ENCODE assay signal across 9 mouse cellular contexts in the genomic region with DNA sequence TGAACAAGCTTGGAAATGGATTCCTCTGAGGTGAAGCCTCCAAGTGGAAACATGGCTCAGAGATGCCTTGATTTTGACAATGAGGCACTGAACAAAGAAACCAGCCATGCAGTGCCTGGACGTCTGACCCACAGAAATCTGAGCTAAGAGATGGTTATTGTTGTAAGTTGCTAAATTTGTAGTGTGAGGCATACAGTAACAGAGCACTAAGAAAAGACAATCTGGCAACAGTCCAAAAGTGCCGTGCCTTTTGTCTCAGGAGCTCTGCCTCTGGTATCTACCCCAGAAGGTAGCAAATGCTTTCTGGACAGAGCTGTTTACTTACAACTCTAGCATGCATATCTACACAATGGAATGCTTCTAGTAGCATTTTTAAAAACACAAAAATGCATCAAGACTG. TPM values are rescaled to one million over a fixed set of nuclear protein-coding genes. Genes with fewer than 3 reads are reported as not detected.
DNase-seq lines count a peak whose midpoint lies in the region; ATAC-seq lines count a peak whose summit lies in the region.
"Had no signal": no experiment of that assay in that cellular context is flagged by ENCODE, and none has a peak within 500 bp of the region (broad histone marks: within the 10 kb centered on the region; RNA-seq: fewer than 3 reads in every experiment).

No protein-coding gene starts in this region.

- peaks cover 8% of the 10 kb centered on the region; the same call in 1 of the 2 replicates for H3K4me1 ChIP-seq in hindbrain, embryonic 14.5 days (replicated peaks; ENCODE audit: control insufficient read depth, insufficient read depth, low read length)
- H3K4me1 ChIP-seq in hindbrain, embryonic 16.5 days (ENCODE audit: control insufficient read depth, insufficient read depth, low read depth, low read length), result no peaks in the 10 kb centered on the region
- H3K4me1 ChIP-seq in midbrain, embryonic 14.5 days (ENCODE audit: control insufficient read depth, insufficient read depth, low read length), result 0 out of 2 replicates have a peak, but pooled peaks cover 4% of the 10 kb centered on the region
- peaks cover 9% of the 10 kb centered on the region for H3K4me1 ChIP-seq in midbrain, embryonic 13.5 days (replicated peaks)
- H3K4me1 ChIP-seq in heart, embryonic 13.5 days, result peaks cover 48% of the 10 kb centered on the region
- H3K4me1 ChIP-seq: neural tube, embryonic 12.5 days had no signal

- no peaks in the 10 kb centered on the region for H3K9me3 ChIP-seq in hindbrain, embryonic 14.5 days (ENCODE audit: control insufficient read depth, low read length)
- no peaks in the 10 kb centered on the region for H3K9me3 ChIP-seq in hindbrain, embryonic 16.5 days (ENCODE audit: control insufficient read depth, low read length)
- H3K9me3 ChIP-seq in midbrain, embryonic 14.5 days (ENCODE audit: control insufficient read depth, low read length), result no peaks in the 10 kb centered on the region
- no peaks in the 10 kb centered on the region for H3K9me3 ChIP-seq in midbrain, embryonic 13.5 days
- H3K9me3 ChIP-seq in heart, embryonic 13.5 days, result no peaks in the 10 kb centered on the region
- H3K9me3 ChIP-seq: neural tube, embryonic 12.5 days had no signal

- H3K27ac ChIP-seq in hindbrain, embryonic 14.5 days, result peak overlapping the region; percentile 26; the same call in 1 of the 2 replicates
- no peak overlapping the region for H3K27ac ChIP-seq in hindbrain, embryonic 16.5 days (ENCODE audit: low read depth, low read length)
- 0 out of 2 replicates have a peak overlapping the region, but pooled peaks have one; percentile 3 for H3K27ac ChIP-seq in midbrain, embryonic 14.5 days (replicated peaks; ENCODE audit: low read depth, low read length)
- no peak overlapping the region for H3K27ac ChIP-seq in midbrain, embryonic 13.5 days
- H3K27ac ChIP-seq in heart, embryonic 13.5 days (replicated peaks), result peak overlapping the region; percentile 79
- H3K27ac ChIP-seq: neural tube, embryonic 12.5 days had no signal

- peak; percentile 34 for DNase-seq in hindbrain, embryonic 14.5 days (ENCODE audit: low spot score)
- DNase-seq in midbrain, embryonic 14.5 days, result peak; percentile 41
- no peak for DNase-seq in cerebellum, adult 11-12 months
- no peak for DNase-seq in layer of hippocampus, adult 11-12 months (ENCODE audit: low spot score)
- DNase-seq in cerebellum, postnatal 14 days, result no peak

- no peak overlapping the region for H3K9ac ChIP-seq in hindbrain, embryonic 14.5 days
- H3K9ac ChIP-seq in hindbrain, embryonic 16.5 days (ENCODE audit: low read depth, low read length), result no peak overlapping the region
- no peak overlapping the region for H3K9ac ChIP-seq in midbrain, embryonic 14.5 days (replicated peaks; ENCODE audit: low read length)
- H3K9ac ChIP-seq in midbrain, embryonic 13.5 days (replicated peaks), result no peak overlapping the region
- no peak overlapping the region for H3K9ac ChIP-seq in heart, embryonic 13.5 days
- H3K9ac ChIP-seq: neural tube, embryonic 12.5 days had no signal

- no peaks in the 10 kb centered on the region for H3K27me3 ChIP-seq in hindbrain, embryonic 14.5 days (ENCODE audit: control insufficient read depth, insufficient read depth, low read length)
- no peaks in the 10 kb centered on the region for H3K27me3 ChIP-seq in hindbrain, embryonic 16.5 days (replicated peaks; ENCODE audit: control insufficient read depth, insufficient read depth, low read length)
- no peaks in the 10 kb centered on the region for H3K27me3 ChIP-seq in midbrain, embryonic 14.5 days (ENCODE audit: control insufficient read depth, insufficient read depth, low read length)
- no peaks in the 10 kb centered on the region for H3K27me3 ChIP-seq in midbrain, embryonic 13.5 days
- H3K27me3 ChIP-seq in heart, embryonic 13.5 days (replicated peaks), result no peaks in the 10 kb centered on the region
- H3K27me3 ChIP-seq: neural tube, embryonic 12.5 days had no signal

- 29% methylated on average over 2 of the region's 2 CpGs for WGBS in hindbrain, embryonic 14.5 days
- WGBS in hindbrain, embryonic 16.5 days, result 36% methylated on average over 2 of the region's 2 CpGs
- 21% methylated on average over 2 of the region's 2 CpGs for WGBS in midbrain, embryonic 14.5 days
- 34% methylated on average over 2 of the region's 2 CpGs for WGBS in midbrain, embryonic 13.5 days
- 5% methylated on average over 2 of the region's 2 CpGs for WGBS in heart, embryonic 13.5 days

- peaks cover 8% of the 10 kb centered on the region for H3K36me3 ChIP-seq in hindbrain, embryonic 14.5 days (replicated peaks; ENCODE audit: control insufficient read depth, insufficient read depth)
- H3K36me3 ChIP-seq in hindbrain, embryonic 16.5 days (ENCODE audit: control insufficient read depth, insufficient read depth, low read length), result peaks cover 3% of the 10 kb centered on the region; the same call in 1 of the 2 replicates
- H3K36me3 ChIP-seq in midbrain, embryonic 14.5 days (ENCODE audit: control insufficient read depth, insufficient read depth, low read length), result peaks cover 8% of the 10 kb centered on the region
- H3K36me3 ChIP-seq in midbrain, embryonic 13.5 days, result peaks cover 8% of the 10 kb centered on the region
- H3K36me3 ChIP-seq in heart, embryonic 13.5 days, result peaks cover 8% of the 10 kb centered on the region
- H3K36me3 ChIP-seq: neural tube, embryonic 12.5 days had no signal

- H3K4me3 ChIP-seq in hindbrain, embryonic 14.5 days (replicated peaks; ENCODE audit: low read length), result no peak overlapping the region
- H3K4me3 ChIP-seq in hindbrain, embryonic 16.5 days (ENCODE audit: low read length), result no peak overlapping the region
- H3K4me3 ChIP-seq in midbrain, embryonic 14.5 days (replicated peaks; ENCODE audit: low read depth, low read length), result no peak overlapping the region
- no peak overlapping the region for H3K4me3 ChIP-seq in midbrain, embryonic 13.5 days (replicated peaks)
- no peak overlapping the region for H3K4me3 ChIP-seq in heart, embryonic 13.5 days
- H3K4me3 ChIP-seq: neural tube, embryonic 12.5 days had no signal

- no peak for ATAC-seq in hindbrain, embryonic 14.5 days (ENCODE audit: low FRiP score)
- ATAC-seq in hindbrain, embryonic 16.5 days, result no peak
- no peak for ATAC-seq in midbrain, embryonic 14.5 days (ENCODE audit: low FRiP score, low TSS enrichment)
- ATAC-seq in midbrain, embryonic 13.5 days, result no peak
- ATAC-seq in heart, embryonic 13.5 days (ENCODE audit: extremely low read depth, insufficient number of reproducible peaks, low FRiP score, low TSS enrichment), result no peak

- H3K4me2 ChIP-seq in hindbrain, embryonic 14.5 days (replicated peaks), result no peak overlapping the region
- no peak overlapping the region for H3K4me2 ChIP-seq in hindbrain, embryonic 16.5 days (ENCODE audit: low read length)
- no peak overlapping the region for H3K4me2 ChIP-seq in midbrain, embryonic 14.5 days (ENCODE audit: low read length)
- no peak overlapping the region for H3K4me2 ChIP-seq in midbrain, embryonic 13.5 days (replicated peaks)
- peak overlapping the region; percentile 33; the same call in 1 of the 2 replicates for H3K4me2 ChIP-seq in heart, embryonic 13.5 days
- H3K4me2 ChIP-seq: neural tube, embryonic 12.5 days had no signal

RNA-seq across cellular contexts. Expression of gene Wdr59, which starts 13.3 kb away (rescaled TPM):
- polyA plus RNA-seq in hindbrain, embryonic 14.5 days (2014; fragmentation: Nextera tagmentation; extraction: Ambion mirVana), result 6.5 and 6.6 TPM in 2 replicates
- 7.6 and 9.3 TPM in 2 replicates for polyA plus RNA-seq in hindbrain, embryonic 16.5 days (2015; fragmentation: Nextera tagmentation; extraction: Ambion mirVana)
- 5.4 and 5.9 TPM in 2 replicates for polyA plus RNA-seq in midbrain, embryonic 14.5 days (2014; fragmentation: Nextera tagmentation; extraction: Ambion mirVana)
- polyA plus RNA-seq in midbrain, embryonic 13.5 days (2015; fragmentation: Nextera tagmentation; extraction: Ambion mirVana), result 6.7 TPM in 2 replicates
- polyA plus RNA-seq in heart, embryonic 13.5 days (2015; fragmentation: Nextera tagmentation; extraction: Ambion mirVana), result 3.6 and 4.3 TPM in 2 replicates

RNA-seq across cellular contexts. Expression of gene Znrf1, which starts 27.3 kb away (rescaled TPM):
- 108 and 116 TPM in 2 replicates for polyA plus RNA-seq in hindbrain, embryonic 14.5 days (2014; fragmentation: Nextera tagmentation; extraction: Ambion mirVana)
- 65.7 and 69.1 TPM in 2 replicates for polyA plus RNA-seq in hindbrain, embryonic 16.5 days (2015; fragmentation: Nextera tagmentation; extraction: Ambion mirVana)
- 99.2 and 108 TPM in 2 replicates for polyA plus RNA-seq in midbrain, embryonic 14.5 days (2014; fragmentation: Nextera tagmentation; extraction: Ambion mirVana)
- 62.4 and 80.7 TPM in 2 replicates for polyA plus RNA-seq in midbrain, embryonic 13.5 days (2015; fragmentation: Nextera tagmentation; extraction: Ambion mirVana)
- polyA plus RNA-seq in heart, embryonic 13.5 days (2015; fragmentation: Nextera tagmentation; extraction: Ambion mirVana), result 19.7 and 20.1 TPM in 2 replicates

Comparison
In these comparisons a context has a peak if more than half of its experiments do, and no peak if none do; other contexts are left out.
1. H3K27ac ChIP-seq: peak in hindbrain, embryonic 14.5 days (single experiment), midbrain, embryonic 14.5 days (single experiment) and heart, embryonic 13.5 days (single experiment); none in hindbrain, embryonic 16.5 days (single experiment) and midbrain, embryonic 13.5 days (single experiment).
2. DNase-seq: peak in hindbrain, embryonic 14.5 days (single experiment) and midbrain, embryonic 14.5 days (single experiment); none in cerebellum, adult 11-12 months (single experiment), layer of hippocampus, adult 11-12 months (single experiment) and cerebellum, postnatal 14 days (0 of 2).